Mouse (Mus musculus) neural tube, embryonic 15.5 days (tissue): ENCODE measurements around the gene Smug1. TPM values are rescaled to one million over a fixed set of nuclear protein-coding genes. Genes with fewer than 3 reads are reported as not detected.

Source experiments
- ATAC-seq: fragments of 200-750 bp; cut with Nextera tagmentation; 2 replicates; pipeline ENCODE4 v1.8.0; 2017; ENCODE audit warnings: mild to moderate bottlenecking, moderate TSS enrichment, moderate library complexity; ENCODE audit not compliant: low FRiP score
- H3K27ac ChIP-seq: fragments of 300-500 bp; sonication (generic); replicated peaks from 2 replicates; pipeline ENCODE4 v1.5.1; 2015; ENCODE audit warnings: mild to moderate bottlenecking, inconsistent platforms
- H3K27me3 ChIP-seq: fragments of 300-500 bp; sonication (generic); replicated peaks from 2 replicates; pipeline ENCODE4 v1.6.1; 2015; ENCODE audit warnings: inconsistent platforms
- H3K36me3 ChIP-seq: fragments of 300-500 bp; sonication (generic); 2 replicates; pipeline ENCODE4 v1.6.1; 2015; ENCODE audit warnings: inconsistent platforms
- H3K4me1 ChIP-seq: fragments of 300-500 bp; sonication (generic); 2 replicates; pipeline ENCODE4 v1.6.1; 2015; ENCODE audit warnings: inconsistent platforms
- H3K4me2 ChIP-seq: fragments of 300-500 bp; sonication (generic); 2 replicates; pipeline ENCODE4 v1.6.1; 2015; ENCODE audit warnings: inconsistent platforms, mild to moderate bottlenecking, moderate library complexity
- H3K4me3 ChIP-seq: fragments of 300-500 bp; sonication (generic); replicated peaks from 2 replicates; pipeline ENCODE4 v1.5.1; 2015; ENCODE audit warnings: mild to moderate bottlenecking, inconsistent platforms
- H3K9ac ChIP-seq: fragments of 300-500 bp; sonication (generic); replicated peaks from 2 replicates; pipeline ENCODE4 v1.6.1; 2015; ENCODE audit warnings: mild to moderate bottlenecking, inconsistent platforms
- H3K9me3 ChIP-seq: fragments of 300-500 bp; sonication (generic); replicated peaks from 2 replicates; pipeline ENCODE4 v1.6.1; 2016; ENCODE audit warnings: inconsistent platforms
- WGBS: fragments of 180-500 bp; shearing (Covaris S2); methylation state at CpG from one replicate; pipeline ENCODE4 v1.1.7; 2015; ENCODE audit warnings: mixed read lengths; 5-methylcytosine and 5-hydroxymethylcytosine counted together
- polyA plus RNA-seq: library from polyadenylated mRNA; unstranded; fragments of >200 nt; fragmentation: Nextera tagmentation; extraction: Ambion mirVana; gene quantifications from 2 replicates; pipeline ENCODE4 v1.2.1, GENCODE M21; 2015

Gene Smug1
- polyA plus RNA-seq, result 25.8 and 30.9 TPM in 2 replicates

GRCm38 (mm10) chr15:103167042-103167615 lies at the start of gene Smug1:
Gene Smug1 (minus strand): TSS chr15:103167092.
- no peaks in the 10 kb centered on the region for H3K9me3 ChIP-seq
- H3K36me3 ChIP-seq, result no peaks in the 10 kb centered on the region
- H3K9ac ChIP-seq, result peak within 1 kb of the TSS; percentile 14
- peaks cover 5% of the 10 kb centered on the region; the same call in 1 of the 2 replicates for H3K27me3 ChIP-seq
- H3K27ac ChIP-seq, result peak within 1 kb of the TSS; percentile 77
- peak within 1 kb of the TSS; percentile 99 for H3K4me2 ChIP-seq
- peaks cover 87% of the 10 kb centered on the region for H3K4me1 ChIP-seq
- 35% methylated on average over 6 of the region's 6 CpGs for WGBS
- no peak for ATAC-seq
- no peak within 1 kb of the TSS for H3K4me3 ChIP-seq

GRCm38 (mm10) chr15:103216052-103216451 lies 49.2 kb upstream of the Smug1 start:
- peaks cover 26% of the 10 kb centered on the region for H3K4me1 ChIP-seq
- peak overlapping the region; percentile 86 for H3K27ac ChIP-seq
- H3K36me3 ChIP-seq, result peaks cover 12% of the 10 kb centered on the region
- H3K4me3 ChIP-seq, result no peak overlapping the region
- no peaks in the 10 kb centered on the region for H3K27me3 ChIP-seq
- no peak overlapping the region for H3K9ac ChIP-seq
- H3K9me3 ChIP-seq, result no peaks in the 10 kb centered on the region
- 33% methylated on average over 2 of the region's 2 CpGs for WGBS
- ATAC-seq, result no peak
- peak overlapping the region; percentile 59 for H3K4me2 ChIP-seq

- H3K4me3 ChIP-seq, result peak overlapping the region; percentile 45
- H3K9ac ChIP-seq, result peak overlapping the region; percentile 45
- WGBS, result under 1% methylated on average over 15 of the region's 15 CpGs
- no peaks in the 10 kb centered on the region for H3K9me3 ChIP-seq
- peak; percentile 94 for ATAC-seq
- H3K27ac ChIP-seq, result peak overlapping the region; percentile 86
- H3K4me1 ChIP-seq, result peaks cover 19% of the 10 kb centered on the region
- no peaks in the 10 kb centered on the region for H3K27me3 ChIP-seq
- peak overlapping the region; percentile 59 for H3K4me2 ChIP-seq
- peaks cover 20% of the 10 kb centered on the region for H3K36me3 ChIP-seq
These were observed 48.3 kb upstream of the Smug1 start for GRCm38 (mm10) chr15:103214971-103215907.

- Histone ChIP-seq H3K27ac (peak overlapping the region; percentile 66), H3K9me3 (no peaks in the 10 kb centered on the region), H3K9ac (0 out of 2 replicates have a peak overlapping the region, but pooled peaks have one; percentile 7), H3K4me2 (peak overlapping the region; percentile 46), H3K36me3 (peaks cover 28% of the 10 kb centered on the region), H3K27me3 (no peaks in the 10 kb centered on the region), H3K4me1 (peaks cover 18% of the 10 kb centered on the region), H3K4me3 (peak overlapping the region; percentile 16)
- ATAC-seq, result no peak
- 15% methylated on average over 2 of the region's 2 CpGs for WGBS
These were observed 47.3 kb upstream of the Smug1 start for GRCm38 (mm10) chr15:103214149-103214548.

- Histone ChIP-seq H3K27me3 (no peaks in the 10 kb centered on the region), H3K36me3 (peaks cover 32% of the 10 kb centered on the region), H3K9ac (no peak overlapping the region), H3K27ac (no peak overlapping the region), H3K9me3 (no peaks in the 10 kb centered on the region), H3K4me1 (peaks cover 11% of the 10 kb centered on the region), H3K4me3 (no peak overlapping the region), H3K4me2 (no peak overlapping the region)
- WGBS, result 59% methylated on average over 2 of the region's 2 CpGs
- no peak for ATAC-seq
These were observed 38.3 kb upstream of the Smug1 start for GRCm38 (mm10) chr15:103205156-103205555.

- Histone ChIP-seq H3K4me2 (no peak overlapping the region), H3K9ac (no peak overlapping the region), H3K36me3 (peaks cover 39% of the 10 kb centered on the region), H3K27ac (peak overlapping the region; percentile 60), H3K9me3 (no peaks in the 10 kb centered on the region), H3K4me1 (peaks cover 11% of the 10 kb centered on the region), H3K27me3 (no peaks in the 10 kb centered on the region), H3K4me3 (no peak overlapping the region)
- no peak for ATAC-seq
- 51% methylated on average over 6 of the region's 6 CpGs for WGBS
These were observed 35.3 kb upstream of the Smug1 start for GRCm38 (mm10) chr15:103202088-103202793.

GRCm38 (mm10) chr15:103197785-103198184 lies 30.9 kb upstream of the Smug1 start:
- ATAC-seq, result no peak
- no peak overlapping the region for H3K9ac ChIP-seq
- H3K9me3 ChIP-seq, result no peaks in the 10 kb centered on the region
- H3K4me1 ChIP-seq, result peaks cover 11% of the 10 kb centered on the region
- H3K27me3 ChIP-seq, result no peaks in the 10 kb centered on the region
- no peak overlapping the region for H3K27ac ChIP-seq
- H3K36me3 ChIP-seq, result peaks cover 46% of the 10 kb centered on the region
- 77% methylated on average over 4 of the region's 4 CpGs for WGBS
- no peak overlapping the region for H3K4me3 ChIP-seq
- H3K4me2 ChIP-seq, result no peak overlapping the region

- H3K36me3 ChIP-seq, result peaks cover 52% of the 10 kb centered on the region
- 85% methylated on average over 1 of the region's 1 CpGs for WGBS
- H3K9ac ChIP-seq, result no peak overlapping the region
- H3K9me3 ChIP-seq, result no peaks in the 10 kb centered on the region
- ATAC-seq, result no peak
- peaks cover 2% of the 10 kb centered on the region; the same call in 1 of the 2 replicates for H3K4me1 ChIP-seq
- no peak overlapping the region for H3K27ac ChIP-seq
- no peak overlapping the region for H3K4me3 ChIP-seq
- no peaks in the 10 kb centered on the region for H3K27me3 ChIP-seq
- H3K4me2 ChIP-seq, result no peak overlapping the region
These were observed 29.9 kb upstream of the Smug1 start for GRCm38 (mm10) chr15:103196835-103197234.

- peaks cover 35% of the 10 kb centered on the region for H3K36me3 ChIP-seq
- WGBS, result 83% methylated on average over 2 of the region's 2 CpGs
- no peaks in the 10 kb centered on the region for H3K27me3 ChIP-seq
- H3K9ac ChIP-seq, result no peak overlapping the region
- H3K4me1 ChIP-seq, result peaks cover 10% of the 10 kb centered on the region
- ATAC-seq, result no peak
- no peak overlapping the region for H3K4me3 ChIP-seq
- H3K27ac ChIP-seq, result no peak overlapping the region
- no peaks in the 10 kb centered on the region for H3K9me3 ChIP-seq
- H3K4me2 ChIP-seq, result no peak overlapping the region
These were observed 26.7 kb upstream of the Smug1 start for GRCm38 (mm10) chr15:103193606-103194005.

- Histone ChIP-seq H3K27ac (0 out of 2 replicates have a peak overlapping the region, but pooled peaks have one; percentile 15), H3K27me3 (no peaks in the 10 kb centered on the region), H3K4me2 (no peak overlapping the region), H3K9ac (no peak overlapping the region), H3K9me3 (no peaks in the 10 kb centered on the region), H3K4me3 (no peak overlapping the region), H3K4me1 (peaks cover 10% of the 10 kb centered on the region), H3K36me3 (peaks cover 19% of the 10 kb centered on the region)
- 44% methylated on average over 10 of the region's 10 CpGs for WGBS
- no peak for ATAC-seq
These were observed 23.9 kb upstream of the Smug1 start for GRCm38 (mm10) chr15:103190531-103191462.
